Mouse (Mus musculus) CH12.LX (cell line): ENCODE data around the gene Sorcs3.

Source experiments
- BHLHE40 ChIP-seq: IDR thresholded peaks from 2 replicates; pipeline ENCODE4 v1.6.1; 2011; ENCODE audit warnings: mild to moderate bottlenecking, low read depth, low read length, improper control_type of control experiment
- CTCF ChIP-seq, 2 experiments: IDR thresholded peaks in 1 of 2; conservative IDR thresholded peaks in 1 of 2; 2 replicates each; pipeline ENCODE4 v1.5.1; 2011 to 2012; ENCODE audit warnings: low read depth in 2 of 2, low read length in 2 of 2, improper control_type of control experiment in 1 of 2, inconsistent platforms in 1 of 2, mild to moderate bottlenecking in 1 of 2, moderate library complexity in 1 of 2
- MAX ChIP-seq: IDR thresholded peaks from 2 replicates; pipeline ENCODE4 v1.6.1; 2011; ENCODE audit warnings: low read length, improper control_type of control experiment
- POLR2A ChIP-seq: IDR thresholded peaks from 2 replicates; pipeline ENCODE4 v1.6.1; 2011; ENCODE audit warnings: low read depth, mild to moderate bottlenecking, improper control_type of control experiment, low read length
- POLR2AphosphoS2 ChIP-seq: IDR thresholded peaks from 2 replicates; pipeline ENCODE4 v1.6.1; 2011; ENCODE audit warnings: low read depth, low read length, improper control_type of control experiment
- USF2 ChIP-seq: conservative IDR thresholded peaks from 2 replicates; pipeline ENCODE4 v1.6.1; 2011; ENCODE audit warnings: low read depth, low read length, improper control_type of control experiment

DNA sequence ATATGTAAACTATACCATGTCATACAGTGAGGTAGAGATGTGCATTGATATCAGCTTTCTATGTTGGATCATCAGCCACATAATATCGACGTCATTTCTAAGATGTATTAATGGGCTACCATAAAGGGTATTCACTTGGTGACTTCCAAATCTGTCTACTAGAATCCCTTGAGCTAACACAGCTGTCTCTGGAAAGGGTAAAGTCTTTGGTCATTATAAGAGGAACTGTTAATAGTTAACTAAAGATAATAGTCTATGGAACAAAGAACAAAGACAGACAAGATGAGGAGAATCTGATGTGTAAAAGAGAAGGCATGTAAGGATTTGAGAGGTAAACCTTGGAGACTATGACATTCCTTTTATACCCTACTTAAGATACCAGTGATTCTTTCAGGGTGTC is 497.9 kb downstream of the Sorcs3 start:
- no peak for TF ChIP-seq POLR2A
- no peak for TF ChIP-seq POLR2AphosphoS2
- no peak for TF ChIP-seq CTCF (conservative IDR thresholded peaks at IDR 0.05 in 1 of 2, IDR thresholded peaks at IDR 0.05 in 1 of 2; ENCODE audit: low read depth in 2 of 2, low read length in 2 of 2)
- TF ChIP-seq MAX: no peak
- TF ChIP-seq USF2: no peak
- no peak for TF ChIP-seq BHLHE40
